Comparison of ENCODE assay signal across 16 mouse cellular contexts in genomic region chr13:35226142-35226829, GRCm38 (mm10).
"Had no signal": no experiment of that assay in that cellular context is flagged by ENCODE, and none has a peak within 500 bp of the region (broad histone marks: within the 10 kb centered on the region; RNA-seq: fewer than 3 reads in every experiment).

No protein-coding gene starts in this region.

- H3K27me3 ChIP-seq: limb, embryonic 15.5 days; liver, embryonic 12.5 days; megakaryocyte, embryonic 14.5 days; midbrain, embryonic 15.5 days; neural tube, embryonic 12.5 days had no signal

- H3K9me3 ChIP-seq: limb, embryonic 15.5 days; liver, embryonic 12.5 days; midbrain, embryonic 15.5 days; neural tube, embryonic 12.5 days had no signal

- H3K4me1 ChIP-seq: limb, embryonic 15.5 days; liver, embryonic 12.5 days; megakaryocyte, embryonic 14.5 days; midbrain, embryonic 15.5 days; neural tube, embryonic 12.5 days had no signal

- DNase-seq: kidney, adult 9 months; kidney, postnatal 36 days; layer of hippocampus, adult 9-11 months; layer of hippocampus, postnatal 36 days; lung, embryonic 14.5 days; lung, postnatal 10 days; lung, postnatal 4 days; retina, postnatal 1 day; thymus, postnatal 4 days had no signal

- ATAC-seq: liver, embryonic 12.5 days; midbrain, embryonic 15.5 days had no signal

- H3K4me3 ChIP-seq: limb, embryonic 15.5 days; liver, embryonic 12.5 days; megakaryocyte, embryonic 14.5 days; midbrain, embryonic 15.5 days; neural tube, embryonic 12.5 days had no signal

- H3K27ac ChIP-seq: kidney, postnatal 0 days; limb, embryonic 15.5 days; liver, embryonic 12.5 days; midbrain, embryonic 15.5 days; neural tube, embryonic 12.5 days had no signal

- H3K36me3 ChIP-seq: limb, embryonic 15.5 days; liver, embryonic 12.5 days; midbrain, embryonic 15.5 days; neural tube, embryonic 12.5 days had no signal

- H3K4me2 ChIP-seq: limb, embryonic 15.5 days; liver, embryonic 12.5 days; lung, embryonic 14.5 days; midbrain, embryonic 11.5 days; midbrain, embryonic 15.5 days; neural tube, embryonic 12.5 days had no signal

- H3K9ac ChIP-seq: limb, embryonic 15.5 days; liver, embryonic 12.5 days; lung, embryonic 14.5 days; midbrain, embryonic 15.5 days; neural tube, embryonic 12.5 days had no signal
